Mouse (Mus musculus) kidney, adult 2 months (tissue): ENCODE measurements around the gene Rasa2.

Experiments used
- CTCF ChIP-seq: fragments of 200-500 bp; conservative IDR thresholded peaks from 2 replicates; pipeline ENCODE4 v1.5.1; 2011; ENCODE audit warnings: low read depth, mild to moderate bottlenecking, control low read depth, low read length, moderate library complexity, mixed read lengths; ENCODE audit not compliant: insufficient read depth, insufficient read length
- POLR2A ChIP-seq: fragments of 200-500 bp; IDR thresholded peaks from one replicate; pipeline ENCODE4 v1.6.1; 2011; ENCODE audit warnings: low read depth, low read length, control low read depth

DNA sequence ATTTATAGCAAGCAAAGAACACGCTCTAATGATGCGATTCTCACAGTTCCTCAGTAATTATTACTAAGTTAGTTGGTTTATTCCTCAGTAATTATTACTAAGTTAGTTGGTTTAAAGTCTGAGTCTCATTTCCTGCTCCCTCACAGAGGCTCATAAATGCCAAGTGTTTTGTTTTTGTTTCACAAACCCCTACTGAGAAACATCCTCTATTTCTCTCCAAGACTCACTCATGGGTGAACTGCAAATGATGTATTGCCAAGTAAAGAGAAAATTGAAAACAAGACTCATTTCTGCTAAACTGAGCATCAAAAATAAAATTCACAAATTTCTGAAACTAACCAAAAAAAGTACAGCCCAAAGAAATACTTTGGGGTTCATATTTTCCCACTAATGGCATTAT lies 47.9 kb downstream of the Rasa2 start:
- no peak for TF ChIP-seq POLR2A
- no peak for TF ChIP-seq CTCF
